Mouse (Mus musculus): ENCODE results near the gene Tmem210.

- TF ChIP-seq HCFC1 (IDR thresholded peaks at IDR 0.05; ENCODE audit: low read depth, low read length): no peak
- no peak for TF ChIP-seq MXI1 (IDR thresholded peaks at IDR 0.05; ENCODE audit: low read depth, low read length)
Measured at GRCm38 (mm10) chr2:25287927-25288649, at the start of gene Tmem210.
